Mouse (Mus musculus) retina, postnatal 7 days (tissue): ENCODE measurements at regions not wholly inside any gene's neighbourhood (a gene's known extent, or its start where the extent isn't known, plus 50 kb on each side); places are given as distances from the start of the nearest gene placed in this dataset.

ENCODE experiments used
- DNase-seq: peaks from one replicate; pipeline ENCODE4 v3.0.0-alpha.2; 2012; ENCODE audit warnings: low read depth, low spot score

DNA sequence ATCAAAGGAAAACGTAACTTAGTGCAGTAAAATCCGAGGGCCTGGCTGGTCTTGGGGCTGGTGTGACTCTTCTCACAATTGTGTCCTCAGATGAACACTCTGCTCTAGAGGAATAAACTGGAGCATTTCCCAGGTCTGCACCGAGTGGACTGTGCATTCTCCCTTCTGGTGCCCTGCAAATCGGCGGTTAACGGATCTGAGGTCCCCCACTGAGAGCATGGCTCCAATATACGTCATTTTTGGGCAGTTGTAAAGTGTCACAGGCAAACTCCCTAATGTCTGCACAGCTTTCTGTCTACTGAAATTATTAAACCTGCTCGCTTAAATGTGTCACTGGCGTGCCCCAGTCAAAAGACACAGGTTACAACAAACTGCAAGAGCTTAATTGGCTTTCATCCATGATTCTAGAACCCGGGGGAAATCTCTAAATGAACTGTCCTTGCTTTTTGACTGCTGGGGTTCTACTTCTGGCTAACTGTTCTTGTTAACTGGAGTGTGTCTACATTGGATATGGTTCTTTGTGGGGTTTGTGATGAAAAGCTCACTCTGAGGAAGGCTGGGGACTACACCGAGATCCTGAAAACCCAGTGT is 93.7 kb upstream of the Gm47985 start:
- DNase-seq, result no peak

- DNase-seq, result no peak
Observed at GRCm38 (mm10) chr1:151092035-151092434, 90.3 kb upstream of the Gm47985 start.

DNA sequence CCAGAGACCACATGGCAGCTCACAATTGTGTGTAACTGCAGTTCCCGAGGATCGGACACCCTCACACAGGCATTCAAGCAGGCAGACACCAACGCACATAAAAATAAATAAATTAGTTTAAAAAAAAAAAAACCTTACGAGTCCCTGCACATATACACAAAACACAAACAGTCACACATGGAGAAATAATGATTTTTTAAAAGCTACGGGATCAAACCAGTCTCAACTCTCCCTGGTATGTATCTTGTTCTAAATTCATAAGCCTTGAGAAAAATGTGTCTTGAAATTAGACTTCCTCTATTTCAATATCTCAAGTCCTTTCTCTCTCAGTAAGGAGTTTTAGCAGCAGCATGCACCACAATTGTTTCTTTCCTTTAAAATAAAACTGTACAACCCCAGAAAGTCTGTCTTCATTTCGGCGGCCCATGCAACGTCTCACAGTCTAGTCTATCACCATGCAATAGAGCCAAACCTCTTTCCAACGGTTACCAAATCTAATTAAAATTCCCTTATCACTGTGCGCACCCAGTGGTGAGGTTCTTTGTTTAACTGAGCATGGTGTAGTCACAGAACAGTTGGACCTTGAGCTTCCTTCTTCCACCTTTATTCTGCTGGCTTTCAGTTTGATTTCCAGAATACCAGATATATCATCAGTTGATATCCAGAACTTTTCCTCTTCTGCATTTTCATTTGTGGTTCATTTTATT is 86.8 kb upstream of the Gm47985 start:
- no peak for DNase-seq

- no peak for DNase-seq
Observed at GRCm38 (mm10) chr1:151096079-151096478, 86.3 kb upstream of the Gm47985 start.

DNA sequence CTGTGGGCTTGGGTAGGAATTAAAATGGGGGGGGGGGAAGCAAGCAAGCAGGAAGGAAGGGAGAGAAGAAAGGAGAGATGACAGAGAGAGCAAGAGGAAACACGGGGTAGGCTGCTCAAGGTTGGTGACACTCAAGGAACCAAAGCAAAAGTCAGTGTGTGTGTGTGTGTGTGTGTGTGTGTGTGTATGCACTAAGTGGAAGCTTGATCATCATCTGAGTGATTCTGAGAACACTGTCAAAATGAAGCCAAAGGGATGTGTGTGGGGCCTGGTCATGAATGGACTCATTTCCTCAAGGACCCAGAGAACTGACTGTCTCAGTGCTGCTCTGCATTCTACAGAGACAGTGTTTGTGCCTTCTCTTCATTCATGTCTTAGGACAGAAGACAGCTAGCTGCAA is 84.8 kb upstream of the Gm47985 start:
- DNase-seq, result no peak

DNA sequence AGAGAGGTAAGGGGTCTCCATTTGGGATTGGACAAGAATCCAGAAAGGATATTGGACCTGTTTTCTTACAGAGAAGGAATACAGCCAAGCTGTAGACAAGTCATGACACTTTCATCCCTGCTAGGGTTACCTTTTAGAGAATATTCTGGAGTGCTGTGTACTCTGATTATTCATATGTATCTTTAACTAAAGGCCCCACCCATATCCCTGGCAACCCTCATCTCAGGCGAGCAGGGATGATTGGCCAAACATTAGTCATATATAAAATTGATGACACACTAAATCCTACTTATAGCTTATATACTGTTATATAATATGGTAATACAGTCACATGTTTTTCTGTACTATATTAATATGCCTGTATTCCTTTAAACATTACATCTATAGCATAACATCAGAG is 83.6 kb upstream of the Gm47985 start:
- DNase-seq, result no peak

DNA sequence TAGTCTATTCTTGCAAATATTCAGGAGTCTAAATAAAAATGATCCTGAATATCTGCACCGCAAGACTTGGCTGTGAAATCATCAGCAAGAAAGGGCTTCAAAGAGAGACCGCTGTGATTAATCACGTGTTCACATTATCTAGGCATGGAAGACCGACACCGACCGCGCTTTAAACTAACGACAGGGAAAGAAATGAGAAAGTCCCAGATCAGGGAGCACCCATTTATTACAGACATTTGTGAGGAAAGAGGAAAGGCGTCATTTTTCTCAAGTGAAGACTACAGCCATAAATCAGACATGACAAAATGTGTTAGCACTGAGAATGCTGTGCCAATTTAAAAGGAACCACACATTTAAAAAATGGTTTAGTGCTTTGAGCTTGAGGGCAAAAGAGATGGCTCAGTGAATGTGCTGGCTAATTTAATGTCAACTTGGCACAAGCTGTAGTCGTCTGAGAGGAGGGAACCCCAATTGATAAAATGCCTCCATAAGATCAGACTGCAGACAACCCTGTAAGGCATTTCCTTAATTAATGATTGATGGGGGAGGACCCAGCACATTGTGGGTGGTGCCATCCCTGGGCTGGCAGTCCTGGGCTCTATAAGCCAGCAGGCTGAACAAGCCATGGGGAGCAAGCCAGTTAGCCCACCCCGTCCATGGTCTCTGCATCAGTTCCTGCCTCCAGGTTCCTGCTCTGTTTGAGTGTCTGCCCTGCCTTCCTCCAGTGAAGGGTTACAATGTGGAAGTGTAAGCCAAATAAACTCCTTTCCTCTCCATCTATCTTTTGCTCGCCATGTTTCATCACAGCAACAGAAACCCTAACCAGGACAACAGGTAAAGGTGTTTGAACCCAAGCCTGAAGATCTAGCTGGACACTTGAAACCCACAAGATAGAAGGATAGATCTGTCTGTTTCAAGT is 81.5 kb upstream of the Gm47985 start:
- no peak for DNase-seq

GRCm38 (mm10) chr1:151101516-151101915 is 80.8 kb upstream of the Gm47985 start:
- DNase-seq, result no peak

- DNase-seq, result no peak
Observed at GRCm38 (mm10) chr1:151102061-151102460, 80.3 kb upstream of the Gm47985 start.

GRCm38 (mm10) chr1:151102646-151103391 is 79.5 kb upstream of the Gm47985 start:
- DNase-seq, result no peak

- no peak for DNase-seq
Observed at GRCm38 (mm10) chr1:151103522-151104037, 78.8 kb upstream of the Gm47985 start.

GRCm38 (mm10) chr1:151104346-151104745 is 78.0 kb upstream of the Gm47985 start:
- no peak for DNase-seq

DNA sequence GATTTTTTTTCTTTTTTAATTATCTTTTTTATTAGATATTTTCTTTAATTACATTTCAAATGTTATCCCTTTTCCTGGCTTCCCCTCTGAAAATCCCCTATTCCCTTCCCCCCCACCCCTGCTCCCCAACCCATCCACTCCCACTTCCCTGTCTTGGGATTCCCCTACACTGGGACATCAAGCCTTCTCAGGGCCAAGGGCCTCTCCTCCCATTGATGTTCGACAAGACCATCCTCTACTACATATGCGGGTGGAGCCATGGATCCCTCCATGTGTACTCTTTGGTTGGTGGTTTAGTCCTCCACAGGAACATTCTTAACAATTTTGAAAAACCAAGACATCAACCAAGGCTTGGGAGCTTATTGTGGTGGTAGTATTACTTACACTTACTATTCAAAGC is 77.5 kb upstream of the Gm47985 start:
- no peak for DNase-seq

DNA sequence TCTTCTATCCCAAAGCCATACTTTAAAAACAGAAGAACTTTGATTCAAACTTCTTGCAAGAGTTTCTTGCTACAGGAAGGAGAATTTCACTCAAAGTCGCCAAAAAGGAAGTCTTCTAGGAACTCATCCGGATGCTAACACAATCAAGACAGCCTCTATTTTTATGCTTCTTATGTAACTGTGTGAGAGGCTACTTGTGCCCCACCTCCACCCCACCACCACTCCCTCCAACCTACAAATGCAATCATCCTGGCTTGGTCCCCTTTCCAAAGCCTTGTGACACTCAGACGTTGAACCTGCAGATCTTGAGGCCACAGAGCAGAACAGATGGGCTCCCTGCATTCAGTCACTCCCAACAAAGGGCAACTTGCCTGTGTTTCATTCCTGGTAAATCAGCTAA is 77.1 kb upstream of the Gm47985 start:
- DNase-seq, result no peak

DNA sequence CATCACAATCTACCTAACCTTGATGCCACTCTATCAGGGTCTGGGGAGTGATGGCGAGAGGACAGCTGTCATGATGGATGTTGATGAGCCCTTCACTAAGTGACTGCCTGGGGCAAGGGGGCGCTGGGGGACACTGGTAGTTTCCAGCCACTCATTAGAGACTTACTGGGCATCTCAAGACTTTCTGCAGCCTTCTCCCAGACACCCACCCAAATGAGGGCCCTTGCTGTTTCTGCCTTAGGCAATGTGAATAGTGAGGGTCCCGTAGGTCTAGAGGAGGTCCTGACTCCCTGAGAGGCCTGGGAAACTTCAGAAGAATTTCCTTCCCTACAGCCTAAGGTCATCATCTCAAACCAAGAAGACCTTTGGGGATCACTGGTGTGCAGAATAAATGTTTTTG is 74.9 kb upstream of the Gm47985 start:
- DNase-seq, result no peak

DNA sequence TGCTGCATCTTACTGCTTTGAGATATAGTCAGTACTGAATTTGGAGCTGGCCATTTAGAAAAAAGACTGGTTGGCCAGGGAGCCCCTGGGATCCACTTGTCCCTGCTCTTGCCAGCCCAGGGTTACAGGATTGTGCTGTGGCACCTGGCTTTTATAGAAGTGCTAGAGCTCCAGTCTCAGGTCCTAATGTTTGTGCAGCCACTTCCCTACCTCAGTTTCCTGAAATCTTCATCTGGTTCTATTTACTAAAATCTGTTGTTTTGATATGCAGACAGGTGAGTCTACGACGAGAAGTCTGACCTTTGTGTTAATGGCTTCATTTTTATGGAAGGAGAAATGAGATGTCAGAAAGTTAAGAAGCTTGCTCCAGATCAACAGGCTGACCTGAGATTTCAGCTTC is 73.0 kb upstream of the Gm47985 start:
- no peak for DNase-seq

GRCm38 (mm10) chr1:151110412-151110811 is 71.9 kb upstream of the Gm47985 start:
- no peak for DNase-seq

DNA sequence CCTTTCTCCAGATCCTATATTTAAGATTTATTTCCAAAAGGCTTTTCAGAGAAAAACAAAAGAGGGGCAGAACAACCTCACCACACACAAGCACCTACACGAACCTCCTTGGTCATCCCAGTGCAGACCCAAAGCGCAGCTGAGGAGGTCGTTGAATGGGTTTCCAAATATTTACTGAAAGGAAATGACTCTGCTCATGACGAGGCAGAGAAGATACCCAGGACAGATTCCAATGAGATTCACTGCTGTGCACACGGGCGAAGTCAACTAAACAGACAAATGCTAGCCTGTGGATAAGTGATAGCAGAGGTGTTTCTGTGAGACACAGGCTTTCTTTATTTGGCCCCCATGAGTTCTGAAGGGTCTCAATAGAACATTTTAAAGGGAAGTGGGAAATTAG is 70.7 kb upstream of the Gm47985 start:
- DNase-seq, result no peak

DNA sequence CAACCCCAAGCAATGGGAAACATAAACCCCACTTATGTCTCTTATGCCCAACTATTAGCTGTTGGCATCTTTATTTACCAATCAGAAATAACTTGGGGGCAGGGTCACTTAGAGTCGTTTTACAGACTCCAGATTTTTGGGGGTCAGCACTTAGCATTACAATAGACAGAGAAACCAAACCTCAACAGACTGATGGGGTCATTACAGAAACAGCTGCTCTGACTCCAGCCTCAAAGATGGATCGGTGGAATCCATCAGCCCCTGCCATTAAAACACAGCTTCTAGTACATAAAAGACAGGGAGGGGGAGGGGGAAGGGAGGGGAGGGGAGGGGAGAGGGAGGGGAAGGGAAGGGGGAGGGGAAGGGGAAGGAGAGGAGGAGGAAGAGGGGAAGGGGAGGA is 69.9 kb upstream of the Gm47985 start:
- DNase-seq, result no peak

DNA sequence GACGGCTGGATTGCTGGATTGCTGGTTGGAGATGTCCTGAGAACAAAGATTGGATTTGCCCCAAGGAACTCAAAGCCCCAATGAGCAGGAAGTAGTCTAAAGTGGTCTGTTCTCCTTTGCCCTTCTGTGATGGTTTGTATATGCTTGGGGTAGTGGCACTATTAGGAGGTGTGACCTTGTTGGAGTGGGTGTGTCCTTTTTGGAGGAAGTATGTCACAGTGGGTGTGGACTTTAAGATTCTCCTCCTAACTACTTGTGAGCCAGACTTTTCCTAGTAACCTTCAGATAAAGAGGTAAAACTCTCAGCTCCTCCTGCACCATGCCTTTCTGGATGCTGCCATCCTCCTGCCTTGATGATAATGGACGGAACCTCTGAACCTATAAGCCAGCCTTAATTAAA is 69.1 kb upstream of the Gm47985 start:
- DNase-seq, result no peak

GRCm38 (mm10) chr1:151118530-151118929 is 63.8 kb upstream of the Gm47985 start:
- no peak for DNase-seq

DNA sequence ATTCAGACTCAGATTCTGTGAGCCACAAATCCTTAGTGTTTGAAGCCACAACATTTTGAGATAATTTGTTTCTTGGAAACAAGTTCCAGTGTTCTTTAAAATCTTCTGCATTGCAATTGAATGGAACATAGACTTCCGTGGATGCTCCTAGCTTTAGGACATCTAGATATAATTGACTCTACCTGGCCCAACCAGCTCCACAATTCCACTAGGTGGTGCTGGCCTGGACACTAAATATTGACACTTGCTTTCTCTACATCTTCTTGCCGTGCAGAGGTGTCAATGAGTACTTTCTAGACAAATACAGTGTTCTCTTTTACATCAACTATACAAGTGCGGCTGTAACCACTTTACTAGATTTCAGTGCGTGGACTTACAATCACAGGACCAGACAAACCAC is 63.4 kb upstream of the Gm47985 start:
- no peak for DNase-seq
